9 mouse cellular contexts compared by ENCODE assay signal in genomic region chr11:80711336-80711735, GRCm38 (mm10).
A peak's percentile ranks its signal among the peaks of the same experiment; 100 is the strongest.
DNase-seq lines count a peak whose midpoint lies in the region; ATAC-seq and TF ChIP-seq lines count a peak whose summit lies in the region.
"Had no signal": no experiment of that assay in that cellular context is flagged by ENCODE, and none has a peak within 500 bp of the region (broad histone marks: within the 10 kb centered on the region; RNA-seq: fewer than 3 reads in every experiment).

No protein-coding gene starts in this region.

- peak; percentile 20 for DNase-seq in kidney, adult 11 months
- DNase-seq in adrenal gland, postnatal 10 days: peak; percentile 75
- peak; percentile 60 for DNase-seq in induced T-regulatory cell, adult 2 months (ENCODE audit: low read depth)
- peak; percentile 9 to 10 for DNase-seq in natural killer cell, adult 2 months (ENCODE audit: low spot score in 2 of 2)
- DNase-seq in cerebellum, adult 2 months: no peak

- no peaks in the 10 kb centered on the region for H3K36me3 ChIP-seq in kidney, embryonic 16.5 days (ENCODE audit: insufficient read depth, low read length)
- H3K36me3 ChIP-seq in midbrain, embryonic 16.5 days (ENCODE audit: control insufficient read depth, insufficient read depth, low read length): no peaks in the 10 kb centered on the region
- no peaks in the 10 kb centered on the region for H3K36me3 ChIP-seq in hindbrain, embryonic 13.5 days
- H3K36me3 ChIP-seq: hindbrain, embryonic 12.5 days had no signal

- WGBS in kidney, embryonic 16.5 days: 60% methylated on average over 6 of the region's 6 CpGs
- 61% methylated on average over 6 of the region's 6 CpGs for WGBS in cerebellum, adult 2 months
- 78% methylated on average over 6 of the region's 6 CpGs for WGBS in midbrain, embryonic 16.5 days
- WGBS in hindbrain, embryonic 13.5 days: 74% methylated on average over 6 of the region's 6 CpGs

- ATAC-seq in kidney, embryonic 16.5 days (ENCODE audit: low FRiP score, low TSS enrichment): no peak
- ATAC-seq in midbrain, embryonic 16.5 days: no peak
- ATAC-seq in hindbrain, embryonic 13.5 days (ENCODE audit: low FRiP score): no peak

- no peak overlapping the region for H3K4me3 ChIP-seq in kidney, embryonic 16.5 days (ENCODE audit: low read length)
- H3K4me3 ChIP-seq in cerebellum, adult 2 months (replicated peaks; ENCODE audit: insufficient read depth, low read depth, low read length): no peak overlapping the region
- H3K4me3 ChIP-seq in midbrain, embryonic 16.5 days (ENCODE audit: low read depth, low read length): no peak overlapping the region
- no peak overlapping the region for H3K4me3 ChIP-seq in hindbrain, embryonic 13.5 days
- H3K4me3 ChIP-seq: hindbrain, embryonic 12.5 days had no signal

- H3K4me1 ChIP-seq in kidney, embryonic 16.5 days (ENCODE audit: insufficient read depth, low read length): no peaks in the 10 kb centered on the region
- no peaks in the 10 kb centered on the region for H3K4me1 ChIP-seq in cerebellum, adult 2 months (ENCODE audit: control insufficient read depth, insufficient read depth, low read length)
- H3K4me1 ChIP-seq in midbrain, embryonic 16.5 days (ENCODE audit: control insufficient read depth, insufficient read depth, low read length): peaks cover 5% of the 10 kb centered on the region; the same call in 1 of the 2 replicates
- H3K4me1 ChIP-seq in hindbrain, embryonic 13.5 days (replicated peaks): no peaks in the 10 kb centered on the region
- H3K4me1 ChIP-seq: hindbrain, embryonic 12.5 days had no signal

- H3K27me3 ChIP-seq in kidney, embryonic 16.5 days (ENCODE audit: insufficient read depth, low read length): no peaks in the 10 kb centered on the region
- no peaks in the 10 kb centered on the region for H3K27me3 ChIP-seq in cerebellum, adult 2 months (ENCODE audit: control insufficient read depth, insufficient read depth, low read length)
- no peaks in the 10 kb centered on the region for H3K27me3 ChIP-seq in midbrain, embryonic 16.5 days (ENCODE audit: control insufficient read depth, insufficient read depth, low read depth, low read length)
- no peaks in the 10 kb centered on the region for H3K27me3 ChIP-seq in hindbrain, embryonic 13.5 days
- H3K27me3 ChIP-seq: hindbrain, embryonic 12.5 days had no signal

- H3K9me3 ChIP-seq in kidney, embryonic 16.5 days (ENCODE audit: low read length): no peaks in the 10 kb centered on the region
- H3K9me3 ChIP-seq in midbrain, embryonic 16.5 days (replicated peaks; ENCODE audit: control insufficient read depth, low read length, poor library complexity, severe bottlenecking): no peaks in the 10 kb centered on the region
- no peaks in the 10 kb centered on the region for H3K9me3 ChIP-seq in hindbrain, embryonic 13.5 days
- H3K9me3 ChIP-seq: hindbrain, embryonic 12.5 days had no signal

- H3K27ac ChIP-seq in kidney, embryonic 16.5 days (ENCODE audit: low read length): no peak overlapping the region
- H3K27ac ChIP-seq in cerebellum, adult 2 months (ENCODE audit: insufficient read depth, low read length): no peak overlapping the region
- no peak overlapping the region for H3K27ac ChIP-seq in midbrain, embryonic 16.5 days (ENCODE audit: low read length)
- no peak overlapping the region for H3K27ac ChIP-seq in hindbrain, embryonic 13.5 days
- H3K27ac ChIP-seq: hindbrain, embryonic 12.5 days had no signal

- TF ChIP-seq POLR2A in cerebellum, adult 2 months (IDR thresholded peaks at IDR 0.05; ENCODE audit: borderline replicate concordance, insufficient read depth, low read length): no peak

- no peak overlapping the region for H3K4me2 ChIP-seq in kidney, embryonic 16.5 days (replicated peaks; ENCODE audit: low read depth, low read length)
- H3K4me2 ChIP-seq in midbrain, embryonic 16.5 days (ENCODE audit: low read length): no peak overlapping the region
- no peak overlapping the region for H3K4me2 ChIP-seq in hindbrain, embryonic 13.5 days
- H3K4me2 ChIP-seq: hindbrain, embryonic 12.5 days had no signal

- H3K9ac ChIP-seq in kidney, embryonic 16.5 days (replicated peaks; ENCODE audit: low read length): no peak overlapping the region
- no peak overlapping the region for H3K9ac ChIP-seq in midbrain, embryonic 16.5 days (ENCODE audit: low read depth, low read length)
- H3K9ac ChIP-seq in hindbrain, embryonic 13.5 days: no peak overlapping the region
- H3K9ac ChIP-seq: hindbrain, embryonic 12.5 days had no signal

- TF ChIP-seq CTCF in cerebellum, adult 2 months (IDR thresholded peaks at IDR 0.05; ENCODE audit: borderline replicate concordance, insufficient read depth, low read depth, low read length): no peak

Comparison
In these comparisons a context has a peak if more than half of its experiments do, and no peak if none do; other contexts are left out.
1. DNase-seq: peak in kidney, adult 11 months (single experiment), adrenal gland, postnatal 10 days (single experiment), induced T-regulatory cell, adult 2 months (single experiment) and natural killer cell, adult 2 months (2 of 2); none in cerebellum, adult 2 months (0 of 2).